Mouse (Mus musculus) cortical plate, adult 2 months (tissue): ENCODE data around the gene Tex11. TPM values are rescaled to one million over a fixed set of nuclear protein-coding genes. Genes with fewer than 3 reads are reported as not detected.

ENCODE experiments used
- H3K27ac ChIP-seq: fragments of 200-500 bp; 2 replicates; pipeline ENCODE4 v1.5.1; 2012; ENCODE audit warnings: low read length, control low read depth, inconsistent platforms; ENCODE audit not compliant: insufficient read depth
- H3K4me1 ChIP-seq: fragments of 200-500 bp; 2 replicates; pipeline ENCODE4 v1.6.1; 2011; ENCODE audit warnings: low read length; ENCODE audit not compliant: control insufficient read depth, insufficient read depth
- H3K4me3 ChIP-seq: fragments of 200-500 bp; 2 replicates; pipeline ENCODE4 v1.5.1; 2011; ENCODE audit warnings: mild to moderate bottlenecking, low read length, control low read depth; ENCODE audit not compliant: insufficient read depth
- CTCF ChIP-seq: fragments of 200-500 bp; IDR thresholded peaks from 2 replicates; pipeline ENCODE4 v1.5.1; 2011; ENCODE audit warnings: mild to moderate bottlenecking, control low read depth, low read length; ENCODE audit not compliant: insufficient read depth; ENCODE audit errors: extremely low read depth
- POLR2A ChIP-seq: fragments of 200-500 bp; IDR thresholded peaks from 2 replicates; pipeline ENCODE4 v1.6.1; 2011; ENCODE audit warnings: mild to moderate bottlenecking, low read length, control low read depth; ENCODE audit not compliant: insufficient read depth; ENCODE audit errors: extremely low read depth
- polyA plus RNA-seq: library from polyadenylated mRNA; depleted of rRNA; stranded (reverse); fragments of >200 nt; gene quantifications from 2 replicates; pipeline ENCODE4 v1.2.3, GENCODE M21; 2012; rRNA removed

Tex11 gene
- polyA plus RNA-seq, 1 experiment = 0.08 TPM

DNA sequence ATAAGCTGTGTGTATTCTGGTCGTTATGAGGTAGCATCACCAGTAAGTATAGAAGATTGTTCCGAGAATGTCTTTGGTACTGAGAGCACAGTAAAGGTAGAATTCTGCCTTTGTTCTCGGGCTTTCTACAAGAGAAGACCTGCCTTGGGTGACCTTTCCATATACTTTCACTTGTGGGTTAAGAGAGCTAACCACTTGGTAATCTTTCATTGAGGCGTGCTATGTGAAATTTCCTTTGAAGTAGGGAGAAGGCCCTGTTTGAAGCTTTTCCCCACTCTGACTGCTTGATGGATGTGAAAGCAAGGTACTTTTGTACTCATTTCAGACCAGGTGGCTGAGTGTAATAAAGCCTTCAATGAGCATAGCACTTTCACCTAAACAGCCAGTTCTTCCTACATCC is 270.1 kb downstream of the Tex11 start:
- Histone ChIP-seq H3K4me3 (no peak overlapping the region), H3K27ac (no peak overlapping the region), H3K4me1 (no peaks in the 10 kb centered on the region; the same call in 1 of the 2 replicates)
- TF ChIP-seq POLR2A = no peak
- no peak for TF ChIP-seq CTCF

Other genes starting within 250 kb of the Tex11 start
- gene Slc7a3, start 26.4 kb upstream of the Tex11 start, polyA plus RNA-seq = 8.6 and 9.3 TPM in 2 replicates
- gene Snx12, start 162.9 kb upstream of the Tex11 start, polyA plus RNA-seq = 31.5 and 33.1 TPM in 2 replicates
- gene Foxo4, start 194.9 kb upstream of the Tex11 start, polyA plus RNA-seq = 11.9 and 12.3 TPM in 2 replicates
- not detected in 2 replicates for gene Gm614, start 204.3 kb upstream of the Tex11 start, polyA plus RNA-seq
- gene Il2rg, start 208.6 kb upstream of the Tex11 start, polyA plus RNA-seq = 2.4 TPM in 2 replicates
- gene Gm20489, start 209.4 kb upstream of the Tex11 start, polyA plus RNA-seq = not detected in 2 replicates
- 31.6 and 33.1 TPM in 2 replicates for gene Med12, start 214.4 kb upstream of the Tex11 start, polyA plus RNA-seq
- 49.1 and 51.5 TPM in 2 replicates for gene Nlgn3, start 239.5 kb upstream of the Tex11 start, polyA plus RNA-seq